Mouse (Mus musculus): ENCODE results near the gene Vmn1r220.
"Not testable (repeated sequence)": the region's sequence is repeated elsewhere in the genome, so short reads cannot be mapped to it uniquely, and the experiment has no call there.

Vmn1r220 gene

GRCm38 (mm10) chr13:23187875-23188274 lies at the start of gene Vmn1r220:
Gene Vmn1r220, minus strand, starts transcription at chr13:23187975.
- DNase-seq, result no peak

- DNase-seq, result not testable (repeated sequence)
Measured at GRCm38 (mm10) chr13:23235847-23236246, 48.1 kb upstream of the Vmn1r220 start, which contains the start of gene Vmn1r222. Gene Vmn1r222, minus strand, starts transcription at chr13:23235947.

GRCm38 (mm10) chr13:23213827-23214226 lies 26.1 kb upstream of the Vmn1r220 start, which contains the start of gene Vmn1r221:
Gene Vmn1r221, plus strand, starts transcription at chr13:23214127.
- not testable (repeated sequence) for DNase-seq

- DNase-seq, result not testable (repeated sequence)
Measured at GRCm38 (mm10) chr13:23203885-23204284, 16.1 kb upstream of the Vmn1r220 start.

- not testable (repeated sequence) for DNase-seq
Measured at GRCm38 (mm10) chr13:23166471-23166870, 21.3 kb downstream of the Vmn1r220 start.

- DNase-seq, result no peak
Measured at GRCm38 (mm10) chr13:23159012-23159411, 28.8 kb downstream of the Vmn1r220 start, which contains the start of gene Vmn1r219. Gene Vmn1r219, plus strand, starts transcription at chr13:23159312.

GRCm38 (mm10) chr13:23157848-23158247 lies 29.9 kb downstream of the Vmn1r220 start:
- DNase-seq, result peak; percentile 3

GRCm38 (mm10) chr13:23138880-23139279 lies 48.9 kb downstream of the Vmn1r220 start:
- DNase-seq, result no peak

GRCm38 (mm10) chr13:23133501-23133900 lies 54.3 kb downstream of the Vmn1r220 start:
- no peak for DNase-seq

- DNase-seq, result no peak
Measured at GRCm38 (mm10) chr13:23133099-23133498, 54.7 kb downstream of the Vmn1r220 start, which contains the start of gene Vmn1r218. Gene Vmn1r218, plus strand, starts transcription at chr13:23133155.

Data from right cerebral cortex, postnatal 4 days (tissue).